ENCODE assay signal across 8 mouse cellular contexts in the genomic region with DNA sequence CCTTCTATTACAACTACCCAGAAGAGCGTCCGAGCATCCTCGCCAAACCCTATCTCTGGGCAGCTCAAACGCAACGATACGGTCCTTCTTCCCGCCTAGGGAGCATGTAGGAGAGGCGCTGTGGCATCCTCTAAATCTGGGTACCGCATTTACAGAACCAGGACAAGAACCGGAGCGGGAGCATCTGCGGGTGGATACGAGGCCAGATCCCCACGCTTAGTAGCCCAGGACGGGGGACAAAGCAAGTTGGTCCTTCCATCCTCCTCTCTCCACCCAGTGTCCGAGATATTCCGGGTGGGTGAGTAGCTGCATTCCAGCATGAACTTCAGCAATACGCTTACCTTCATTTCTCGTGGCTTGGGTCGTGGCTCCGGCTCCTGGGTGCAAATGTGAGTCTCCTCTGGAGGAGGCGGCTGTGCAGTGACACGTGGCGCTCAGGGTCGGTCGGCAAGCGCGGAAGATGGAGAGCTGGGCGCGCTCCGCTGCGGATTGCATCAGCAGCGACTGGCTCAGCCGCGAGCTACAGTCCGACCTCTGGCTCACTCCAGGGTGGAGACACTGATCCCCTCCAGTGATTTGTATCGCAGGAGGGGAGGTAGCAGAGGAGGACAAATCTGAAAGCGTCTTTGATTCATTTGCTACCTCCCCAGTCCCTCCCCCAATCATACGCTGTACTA. TPM values are rescaled to one million over a fixed set of nuclear protein-coding genes. Genes with fewer than 3 reads are reported as not detected.
DNase-seq lines count a peak whose midpoint lies in the region; ATAC-seq and TF ChIP-seq lines count a peak whose summit lies in the region.

A gene (minus strand): TSS at position 637 of the 677 bp plus-strand sequence.

- WGBS in kidney, postnatal 0 days: under 1% methylated on average over 39 of the region's 39 CpGs

- peak within 1 kb of the TSS; percentile 70 for H3K4me2 ChIP-seq in kidney, postnatal 0 days (ENCODE audit: low read length)

- peak within 1 kb of the TSS; percentile 80 for H3ac ChIP-seq in C2C12 (ENCODE audit: control insufficient read depth, insufficient read length, low read depth)

- H3K9me3 ChIP-seq in kidney, postnatal 0 days (replicated peaks; ENCODE audit: low read length): no peaks in the 10 kb centered on the region

- no peak within 1 kb of the TSS for H3K9ac ChIP-seq in kidney, postnatal 0 days (ENCODE audit: low read depth, low read length)

- H3K36me3 ChIP-seq in C2C12 (ENCODE audit: control insufficient read depth, insufficient read depth): peaks cover 7% of the 10 kb centered on the region
- H3K36me3 ChIP-seq in kidney, postnatal 0 days (ENCODE audit: insufficient read depth, low read length): no peaks in the 10 kb centered on the region

- H3K79me3 ChIP-seq in C2C12 (ENCODE audit: low read depth): peaks cover 50% of the 10 kb centered on the region

- H3K27me3 ChIP-seq in C2C12 (ENCODE audit: control insufficient read depth, insufficient read depth, insufficient read length): no peaks in the 10 kb centered on the region
- peaks cover 4% of the 10 kb centered on the region; the same call in 1 of the 2 replicates for H3K27me3 ChIP-seq in kidney, postnatal 0 days (ENCODE audit: insufficient read depth, low read length)

- H3K4me1 ChIP-seq in kidney, postnatal 0 days (replicated peaks; ENCODE audit: insufficient read depth, low read length): no peaks in the 10 kb centered on the region

- peaks cover 51% of the 10 kb centered on the region for H3K79me2 ChIP-seq in C2C12 (ENCODE audit: control insufficient read depth, insufficient read depth)

- no peak within 1 kb of the TSS for H3K27ac ChIP-seq in kidney, postnatal 0 days

- H3K4me3 ChIP-seq in C2C12 (ENCODE audit: insufficient read depth, poor library complexity, severe bottlenecking): peak within 1 kb of the TSS; percentile 63
- H3K4me3 ChIP-seq in kidney, postnatal 0 days (replicated peaks; ENCODE audit: low read depth, low read length): peak within 1 kb of the TSS; percentile 35

- TF ChIP-seq CTCF in C2C12 (IDR thresholded peaks at IDR 0.05; ENCODE audit: control insufficient read depth, insufficient read depth, insufficient read length): no peak
- no peak for TF ChIP-seq CTCF in brain, embryonic 14.5 days (IDR thresholded peaks at IDR 0.05; ENCODE audit: borderline replicate concordance, extremely low read depth, insufficient read depth, insufficient read length)
- TF ChIP-seq CTCF in kidney, postnatal 0 days (IDR thresholded peaks at IDR 0.05; ENCODE audit: low read depth): no peak

- peak; percentile 80 for ATAC-seq in granulocyte monocyte progenitor cell, adult 5-6 weeks (replicated peaks; ENCODE audit: poor library complexity, severe bottlenecking)
- ATAC-seq in kidney, postnatal 0 days (replicated peaks; ENCODE audit: low FRiP score, low read depth): peak; percentile 83

- DNase-seq in gastrocnemius, postnatal 10 days: peak; percentile 34
- DNase-seq in gastrocnemius, postnatal 25 days: no peak
- peak; percentile 70 for DNase-seq in brain, embryonic 14.5 days (ENCODE audit: low read depth)
- peak; percentile 54 for DNase-seq in kidney, postnatal 0 days (ENCODE audit: low spot score)
- peak; percentile 21 to 26 for DNase-seq in lung, postnatal 4 days
- peak; percentile 13 for DNase-seq in right cerebral cortex, postnatal 25 days

- TF ChIP-seq POLR2A in brain, embryonic 14.5 days (IDR thresholded peaks at IDR 0.05; ENCODE audit: borderline replicate concordance, extremely low read depth, insufficient read depth, insufficient read length, poor library complexity, severe bottlenecking): 0 out of 2 replicates have a peak, but pooled peaks have one; percentile 6

TF ChIP-seq in C2C12, 6 proteins besides CTCF, POLR2A, EP300 and RAD21:
- peak; percentile 74 for TF ChIP-seq CEBPB (IDR thresholded peaks at IDR 0.05; ENCODE audit: low read depth)
- TF ChIP-seq MYOD1 (IDR thresholded peaks at IDR 0.05; ENCODE audit: control insufficient read depth, insufficient read length, low read depth): no peak
- TF ChIP-seq FOSL1 (IDR thresholded peaks at IDR 0.05; ENCODE audit: insufficient read depth, low read length, poor library complexity, severe bottlenecking): no peak
- TF ChIP-seq MAX (IDR thresholded peaks at IDR 0.05): peak; percentile 94
- TF ChIP-seq USF1 (IDR thresholded peaks at IDR 0.05; ENCODE audit: low read depth): peak; percentile 9
- no peak for TF ChIP-seq MYOG (IDR thresholded peaks at IDR 0.05; ENCODE audit: control insufficient read depth, extremely low read depth, insufficient read length)

RNA-seq across cellular contexts. Expression of the gene that starts here (rescaled TPM):
- 10 to 100 TPM; 12.3 to 16.6 TPM for total RNA-seq in gastrocnemius, postnatal 10 days (2021)
- total RNA-seq in gastrocnemius, postnatal 25 days (2021): 1 to 10 TPM; 3.4 to 3.7 TPM
- 100 TPM for polyA plus RNA-seq in C2C12 (2012; fragmentation: generic; extraction: Trizol)
- 14.2 and 34.6 TPM in 2 replicates for polyA plus RNA-seq in brain, embryonic 14.5 days (2012; rRNA removed)
- total RNA-seq in granulocyte monocyte progenitor cell, adult 5-6 weeks (2014; fragmentation: Nextera tagmentation): 0.52 TPM in 1 of 2 replicates, not detected in the other
- 2.1 and 7.0 TPM in 2 replicates for total RNA-seq in granulocyte monocyte progenitor cell, adult 5-6 weeks (2017)
- polyA plus RNA-seq in kidney, postnatal 0 days (2015; fragmentation: Nextera tagmentation; extraction: Ambion mirVana): 5.8 TPM in 2 replicates
